Mouse (Mus musculus) cerebellum, adult 2 months (tissue): ENCODE data around the gene Pdlim3. TPM values are rescaled to one million over a fixed set of nuclear protein-coding genes. Genes with fewer than 3 reads are reported as not detected.
"Not testable (repeated sequence)": the region's sequence is repeated elsewhere in the genome, so short reads cannot be mapped to it uniquely, and the experiment has no call there.

Source experiments
- DNase-seq, 2 experiments: peaks; one replicate each; pipeline ENCODE4 v3.0.0; 2021
- H3K27ac ChIP-seq: fragments of 200-500 bp; 2 replicates; pipeline ENCODE4 v1.5.1; 2012; ENCODE audit warnings: low read length, control low read depth, inconsistent platforms; ENCODE audit not compliant: insufficient read depth
- H3K27me3 ChIP-seq: fragments of 200-500 bp; 2 replicates; pipeline ENCODE4 v1.6.1; 2012; ENCODE audit warnings: inconsistent platforms, mild to moderate bottlenecking, low read length, moderate library complexity; ENCODE audit not compliant: control insufficient read depth, insufficient read depth
- H3K4me1 ChIP-seq: fragments of 200-500 bp; 2 replicates; pipeline ENCODE4 v1.6.1; 2011; ENCODE audit warnings: low read length; ENCODE audit not compliant: control insufficient read depth, insufficient read depth
- H3K4me3 ChIP-seq: fragments of 200-500 bp; replicated peaks from 2 replicates; pipeline ENCODE3; 2011; ENCODE audit warnings: mild to moderate bottlenecking, low read depth, low read length, control low read depth; ENCODE audit not compliant: insufficient read depth
- CTCF ChIP-seq: fragments of 200-500 bp; IDR thresholded peaks from 2 replicates; pipeline ENCODE4 v1.5.1; 2011; ENCODE audit warnings: low read depth, mild to moderate bottlenecking, control low read depth, low read length, moderate library complexity, borderline replicate concordance; ENCODE audit not compliant: insufficient read depth
- POLR2A ChIP-seq: fragments of 200-500 bp; IDR thresholded peaks from 2 replicates; pipeline ENCODE4 v1.6.1; 2011; ENCODE audit warnings: low read length, control low read depth, borderline replicate concordance; ENCODE audit not compliant: insufficient read depth
- WGBS: fragments of 180-500 bp; shearing (Covaris S2); methylation state at CpG from one replicate; pipeline ENCODE4 v1.1.7; 2018; 5-methylcytosine and 5-hydroxymethylcytosine counted together
- polyA plus RNA-seq: library from polyadenylated mRNA; depleted of rRNA; stranded (reverse); fragments of >200 nt; gene quantifications from 2 replicates; pipeline ENCODE4 v1.2.3, GENCODE M21; 2012

Gene Pdlim3
- polyA plus RNA-seq, 1 experiment: 3.8 TPM

DNA sequence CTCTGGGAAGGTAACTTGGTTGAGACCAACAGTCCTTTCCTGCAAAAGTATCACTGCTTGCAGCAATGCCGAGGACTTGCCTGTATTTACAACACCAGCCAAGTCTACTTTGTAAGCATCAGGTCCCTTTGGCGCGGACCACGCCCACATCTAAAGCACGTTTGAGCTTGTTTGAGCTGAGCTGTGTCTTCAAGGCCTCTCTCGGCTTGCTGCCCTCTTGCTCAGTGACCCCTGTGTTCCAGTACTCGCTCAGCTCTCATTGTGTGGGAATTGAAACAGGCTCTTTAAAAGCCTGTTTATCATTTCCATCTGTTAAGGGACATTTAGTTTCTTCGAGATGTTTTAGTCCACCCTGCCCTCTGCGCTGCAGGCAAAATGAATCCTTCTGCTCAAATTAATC lies 26.9 kb upstream of the Pdlim3 start:
- Histone ChIP-seq H3K4me3 (no peak overlapping the region), H3K4me1 (no peaks in the 10 kb centered on the region), H3K27ac (no peak overlapping the region), H3K27me3 (no peaks in the 10 kb centered on the region)
- no peak for TF ChIP-seq CTCF
- TF ChIP-seq POLR2A: no peak
- DNase-seq: no peak
- 50% methylated on average over 9 of the region's 9 CpGs for WGBS

DNA sequence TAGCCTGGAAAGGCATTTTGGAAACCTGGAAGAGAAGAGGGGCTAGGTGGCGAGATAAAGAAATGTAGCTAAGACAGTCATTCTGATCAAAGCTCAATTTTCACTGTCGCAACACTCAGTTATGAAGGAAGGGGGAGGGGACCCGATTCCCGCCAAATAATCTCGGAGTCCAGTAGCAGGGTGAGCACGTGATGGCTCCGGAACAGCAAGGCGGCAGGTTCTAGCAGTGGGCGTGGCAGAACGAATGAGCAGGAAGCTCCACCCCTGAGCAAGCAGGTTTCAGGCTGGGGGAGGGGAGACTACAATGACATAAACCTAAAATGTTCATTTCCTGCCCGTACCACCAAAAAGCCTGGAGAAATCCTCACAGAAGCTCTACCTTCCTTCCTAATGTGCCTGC lies 13.7 kb upstream of the Pdlim3 start:
- not testable (repeated sequence) for H3K27ac ChIP-seq, H3K27me3 ChIP-seq, DNase-seq, H3K4me3 ChIP-seq, H3K4me1 ChIP-seq
- 68% methylated on average over 11 of the region's 11 CpGs for WGBS

DNA sequence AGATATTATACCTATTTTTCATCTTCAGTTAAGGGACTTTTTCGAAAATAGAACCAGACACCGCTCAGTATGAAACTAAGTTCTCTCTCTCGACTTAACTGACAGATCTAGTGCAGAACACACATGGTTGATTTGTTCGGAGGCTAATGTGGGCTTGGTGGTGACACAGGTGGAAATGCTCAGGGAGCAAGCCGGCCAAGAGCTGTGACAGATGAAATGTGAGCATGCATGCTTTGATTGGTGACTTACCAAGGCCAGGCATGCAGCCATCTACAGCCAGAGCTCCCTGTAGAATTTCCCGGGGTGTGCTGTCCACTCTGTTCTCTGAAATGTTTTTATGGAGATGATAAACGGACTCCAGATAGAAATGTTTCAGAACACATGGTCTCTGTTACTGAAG lies 13.2 kb upstream of the Pdlim3 start:
- no peaks in the 10 kb centered on the region for H3K27me3 ChIP-seq

DNA sequence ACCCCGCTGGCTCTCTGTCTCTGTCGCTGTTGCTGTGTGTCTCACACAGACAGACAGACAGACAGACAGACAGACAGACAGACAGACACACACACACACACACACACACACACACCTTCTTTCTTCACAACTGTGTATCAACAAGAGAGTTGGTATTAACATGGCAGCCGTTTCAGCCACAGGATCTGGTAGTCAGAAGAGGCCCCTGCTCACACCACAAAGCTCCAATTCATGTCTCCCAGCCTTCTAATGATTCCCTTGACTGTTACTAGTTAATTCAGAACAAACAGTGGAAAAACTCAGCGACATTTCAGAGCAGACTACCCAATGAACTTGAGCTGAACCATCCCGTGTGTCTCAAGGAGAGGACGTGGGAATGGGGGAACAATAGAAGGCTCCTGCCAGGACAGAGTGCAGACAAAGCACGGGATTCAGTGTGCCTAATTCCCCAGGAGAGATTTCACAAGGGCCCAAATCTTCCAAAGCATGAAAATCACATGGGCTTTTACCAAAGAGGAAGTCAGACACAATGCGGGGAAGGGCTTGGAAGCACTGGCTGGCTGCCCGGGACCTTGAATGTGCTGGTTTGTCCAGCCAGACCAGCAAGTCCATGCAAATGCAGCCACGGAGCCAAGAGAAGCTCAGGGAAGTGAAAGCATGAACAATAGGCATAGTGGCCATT lies 10.2 kb upstream of the Pdlim3 start:
- no peaks in the 10 kb centered on the region for H3K4me1 ChIP-seq
- H3K4me3 ChIP-seq: no peak overlapping the region
- no peak for TF ChIP-seq POLR2A
- TF ChIP-seq CTCF: no peak
- H3K27me3 ChIP-seq: no peaks in the 10 kb centered on the region
- no peak overlapping the region for H3K27ac ChIP-seq
- DNase-seq: peak; percentile 26 to 33
- 18% methylated on average over 10 of the region's 10 CpGs for WGBS

More for the DNA sequence above, 13.2 kb upstream of the Pdlim3 start:
- DNase-seq: no peak
- Histone ChIP-seq H3K4me3 (no peak overlapping the region), H3K27ac (no peak overlapping the region), H3K4me1 (no peaks in the 10 kb centered on the region)
- WGBS: 23% methylated on average over 7 of the region's 7 CpGs
- TF ChIP-seq POLR2A: no peak
- TF ChIP-seq CTCF: no peak

DNA sequence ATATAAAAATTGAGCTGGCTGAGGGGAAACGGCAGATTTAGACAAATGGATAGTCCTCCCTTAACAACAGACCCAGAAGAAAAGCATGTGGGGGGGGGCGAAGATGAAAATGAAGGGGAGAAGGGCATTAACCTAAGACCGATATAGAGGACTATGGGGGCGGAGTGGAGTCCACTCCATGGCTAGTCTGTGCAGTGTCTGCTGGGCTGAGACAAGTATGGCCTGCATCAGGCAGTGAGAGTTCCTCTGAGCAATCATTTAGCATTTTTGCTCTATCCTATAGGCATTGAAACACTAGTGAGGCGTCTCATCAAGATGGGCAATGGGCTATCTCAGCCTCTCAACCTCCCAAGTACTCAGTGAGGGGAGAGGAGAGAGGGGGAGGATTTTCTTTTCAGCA lies 8.9 kb upstream of the Pdlim3 start:
- 83% methylated on average over 5 of the region's 5 CpGs for WGBS
- no peak overlapping the region for H3K4me3 ChIP-seq

DNA sequence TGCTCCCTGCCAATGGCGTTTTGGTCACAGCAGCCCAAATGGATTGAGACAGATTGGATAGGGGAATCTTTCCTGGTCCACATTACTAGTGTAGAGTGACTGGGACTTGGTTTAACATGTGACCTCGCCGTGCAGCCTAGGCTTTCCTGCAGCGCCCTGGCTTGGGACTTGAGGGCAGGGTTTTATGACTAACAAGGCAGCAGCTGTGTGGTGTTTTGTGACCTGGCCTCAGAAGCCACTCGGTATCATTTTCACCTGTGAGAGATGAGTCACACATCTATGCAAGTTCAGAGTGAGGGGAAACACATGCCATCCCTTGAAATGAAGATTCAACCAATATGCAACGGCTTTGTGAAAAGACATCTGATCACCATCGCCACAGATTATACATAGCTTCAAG lies 7.6 kb upstream of the Pdlim3 start:
- no peaks in the 10 kb centered on the region for H3K27me3 ChIP-seq
- TF ChIP-seq CTCF: no peak
- no peak for TF ChIP-seq POLR2A
- no peak overlapping the region for H3K27ac ChIP-seq
- H3K4me3 ChIP-seq: no peak overlapping the region
- WGBS: 93% methylated on average over 7 of the region's 7 CpGs
- H3K4me1 ChIP-seq: no peaks in the 10 kb centered on the region
- no peak for DNase-seq

More for the DNA sequence above, 8.9 kb upstream of the Pdlim3 start:
- TF ChIP-seq CTCF: no peak
- no peak for TF ChIP-seq POLR2A
- Histone ChIP-seq H3K27me3 (no peaks in the 10 kb centered on the region), H3K4me1 (no peaks in the 10 kb centered on the region), H3K27ac (no peak overlapping the region)
- DNase-seq: no peak

DNA sequence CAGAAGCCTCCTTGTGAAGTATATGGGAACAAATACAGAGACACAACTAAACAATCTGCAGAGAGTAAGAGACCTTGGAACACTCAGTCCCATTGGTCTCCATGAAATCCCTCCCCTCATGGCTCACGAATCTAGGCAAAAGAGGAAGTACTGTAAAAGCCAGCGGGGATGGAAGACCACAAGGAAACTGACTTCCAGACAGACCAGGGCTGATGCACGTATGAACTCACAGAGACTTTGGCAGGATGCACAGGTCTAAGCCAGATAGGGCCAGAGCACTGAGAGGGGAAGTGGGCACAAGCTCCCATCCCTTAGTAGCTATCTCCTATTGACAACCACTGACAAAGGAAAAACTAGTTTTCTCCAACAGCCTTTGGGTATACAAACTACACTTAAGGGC lies 4.8 kb upstream of the Pdlim3 start:
- WGBS: 80% methylated on average over 3 of the region's 3 CpGs
- TF ChIP-seq POLR2A (no peak), CTCF (no peak)

DNA sequence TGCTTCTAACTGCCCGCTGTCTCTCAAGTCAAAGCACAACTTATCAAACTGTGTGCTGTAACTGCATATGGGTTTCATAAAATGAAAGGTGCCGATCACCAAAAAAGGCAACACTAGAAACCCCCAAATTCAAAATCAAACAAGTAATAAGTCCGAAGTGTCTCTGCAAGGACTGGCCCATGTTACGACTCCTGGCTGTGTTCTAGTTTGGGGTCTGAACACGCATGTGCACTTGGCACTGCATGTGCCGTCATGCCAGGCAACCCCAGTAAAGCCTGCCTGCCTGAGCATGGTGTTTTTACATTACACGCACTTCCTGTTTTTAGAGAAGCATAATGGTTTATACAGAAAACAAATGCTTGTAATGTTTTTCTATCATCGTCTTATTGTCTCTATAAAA lies 3.5 kb upstream of the Pdlim3 start:
- Histone ChIP-seq H3K4me3 (no peak overlapping the region), H3K27me3 (no peaks in the 10 kb centered on the region; the same call in 1 of the 2 replicates), H3K27ac (no peak overlapping the region), H3K4me1 (no peaks in the 10 kb centered on the region)
- 92% methylated on average over 8 of the region's 8 CpGs for WGBS
- no peak for TF ChIP-seq POLR2A
- TF ChIP-seq CTCF: no peak
- DNase-seq: no peak

More for the DNA sequence above, 4.8 kb upstream of the Pdlim3 start:
- no peak for DNase-seq
- no peak overlapping the region for H3K4me3 ChIP-seq
- H3K27me3 ChIP-seq: no peaks in the 10 kb centered on the region; the same call in 1 of the 2 replicates
- H3K27ac ChIP-seq: no peak overlapping the region
- no peaks in the 10 kb centered on the region for H3K4me1 ChIP-seq
